Mouse (Mus musculus) layer of hippocampus, adult 11-12 months (tissue): ENCODE results near the gene Bag6.

ENCODE experiments used
- DNase-seq: peaks from one replicate; pipeline ENCODE4 v3.0.0; 2022; ENCODE audit warnings: low spot score

Bag6 gene

GRCm38 (mm10) chr17:35195631-35196320 is 60.8 kb downstream of the Bag6 start:
- peak; percentile 80 for DNase-seq

- no peak for DNase-seq
Observed at GRCm38 (mm10) chr17:35196321-35196641, 61.3 kb downstream of the Bag6 start.
